Mouse (Mus musculus): ENCODE measurements around the gene Rasl10a. TPM values are rescaled to one million over a fixed set of nuclear protein-coding genes. Genes with fewer than 3 reads are reported as not detected.

Gene Rasl10a
- polyA plus RNA-seq, 1 experiment = 6.9 TPM

GRCm38 (mm10) chr11:5059230-5059629 lies 1.3 kb downstream of the Rasl10a start:
- H3K4me3 ChIP-seq (replicated peaks; ENCODE audit: extremely low read depth, low read depth, low read length) = no peak overlapping the region
- peaks cover 28% of the 10 kb centered on the region for H3K4me1 ChIP-seq (ENCODE audit: control insufficient read depth, insufficient read depth, low read length)
- TF ChIP-seq CTCF (IDR thresholded peaks at IDR 0.05; ENCODE audit: insufficient read depth, low read length) (no peak), POLR2A (IDR thresholded peaks at IDR 0.05; ENCODE audit: borderline replicate concordance, extremely low read depth, low read depth, low read length) (no peak)
- DNase-seq = no peak
- 30% methylated on average over 14 of the region's 14 CpGs for WGBS

GRCm38 (mm10) chr11:5059704-5060156 lies 1.8 kb downstream of the Rasl10a start:
- H3K4me3 ChIP-seq (replicated peaks; ENCODE audit: extremely low read depth, low read depth, low read length) = no peak overlapping the region
- TF ChIP-seq CTCF (IDR thresholded peaks at IDR 0.05; ENCODE audit: insufficient read depth, low read length) (peak; percentile 73), POLR2A (IDR thresholded peaks at IDR 0.05; ENCODE audit: borderline replicate concordance, extremely low read depth, low read depth, low read length) (no peak)
- WGBS = 16% methylated on average over 27 of the region's 27 CpGs
- H3K4me1 ChIP-seq (ENCODE audit: control insufficient read depth, insufficient read depth, low read length) = peaks cover 31% of the 10 kb centered on the region
- peak; percentile 49 for DNase-seq

GRCm38 (mm10) chr11:5060756-5061412 lies 3.0 kb downstream of the Rasl10a start:
- DNase-seq = no peak
- TF ChIP-seq CTCF (IDR thresholded peaks at IDR 0.05; ENCODE audit: insufficient read depth, low read length) = no peak
- TF ChIP-seq POLR2A (IDR thresholded peaks at IDR 0.05; ENCODE audit: borderline replicate concordance, extremely low read depth, low read depth, low read length) = no peak
- 79% methylated on average over 28 of the region's 28 CpGs for WGBS
- H3K4me3 ChIP-seq (replicated peaks; ENCODE audit: extremely low read depth, low read depth, low read length) = no peak overlapping the region
- H3K4me1 ChIP-seq (ENCODE audit: control insufficient read depth, insufficient read depth, low read length) = peaks cover 31% of the 10 kb centered on the region

- TF ChIP-seq POLR2A (IDR thresholded peaks at IDR 0.05; ENCODE audit: borderline replicate concordance, extremely low read depth, low read depth, low read length) (no peak; the same call in 1 of the 2 replicates), CTCF (IDR thresholded peaks at IDR 0.05; ENCODE audit: insufficient read depth, low read length) (no peak)
- DNase-seq = peak; percentile 98
- peaks cover 31% of the 10 kb centered on the region for H3K4me1 ChIP-seq (ENCODE audit: control insufficient read depth, insufficient read depth, low read length)
- H3K4me3 ChIP-seq (replicated peaks; ENCODE audit: extremely low read depth, low read depth, low read length) = peak overlapping the region; percentile 28
- WGBS = 5% methylated on average over 62 of the region's 62 CpGs
Measured at GRCm38 (mm10) chr11:5061413-5062139, 3.6 kb downstream of the Rasl10a start.

GRCm38 (mm10) chr11:5062326-5062725 lies 4.4 kb downstream of the Rasl10a start:
- no peak overlapping the region for H3K4me3 ChIP-seq (replicated peaks; ENCODE audit: extremely low read depth, low read depth, low read length)
- DNase-seq = no peak

GRCm38 (mm10) chr11:5062860-5063505 lies 5.1 kb downstream of the Rasl10a start:
- peaks cover 31% of the 10 kb centered on the region for H3K4me1 ChIP-seq (ENCODE audit: control insufficient read depth, insufficient read depth, low read length)
- no peak for TF ChIP-seq CTCF (IDR thresholded peaks at IDR 0.05; ENCODE audit: insufficient read depth, low read length)
- no peak for TF ChIP-seq POLR2A (IDR thresholded peaks at IDR 0.05; ENCODE audit: borderline replicate concordance, extremely low read depth, low read depth, low read length)
- DNase-seq = no peak
- no peak overlapping the region for H3K4me3 ChIP-seq (replicated peaks; ENCODE audit: extremely low read depth, low read depth, low read length)
- WGBS = 73% methylated on average over 13 of the region's 13 CpGs

More at GRCm38 (mm10) chr11:5062326-5062725, 4.4 kb downstream of the Rasl10a start:
- TF ChIP-seq POLR2A (IDR thresholded peaks at IDR 0.05; ENCODE audit: borderline replicate concordance, extremely low read depth, low read depth, low read length) (no peak), CTCF (IDR thresholded peaks at IDR 0.05; ENCODE audit: insufficient read depth, low read length) (no peak)
- peaks cover 31% of the 10 kb centered on the region for H3K4me1 ChIP-seq (ENCODE audit: control insufficient read depth, insufficient read depth, low read length)
- 40% methylated on average over 13 of the region's 13 CpGs for WGBS

- peak; percentile 45 for DNase-seq
- 66% methylated on average over 30 of the region's 31 CpGs for WGBS
Measured at GRCm38 (mm10) chr11:5063561-5064281, 5.8 kb downstream of the Rasl10a start.

GRCm38 (mm10) chr11:5064282-5065055 lies 6.5 kb downstream of the Rasl10a start:
- no peak for DNase-seq
- 17% methylated on average over 38 of the region's 38 CpGs for WGBS
- no peak for TF ChIP-seq CTCF (IDR thresholded peaks at IDR 0.05; ENCODE audit: insufficient read depth, low read length)
- no peak for TF ChIP-seq POLR2A (IDR thresholded peaks at IDR 0.05; ENCODE audit: borderline replicate concordance, extremely low read depth, low read depth, low read length)
- peak overlapping the region; percentile 83 for H3K4me3 ChIP-seq (replicated peaks; ENCODE audit: extremely low read depth, low read depth, low read length)
- H3K4me1 ChIP-seq (ENCODE audit: control insufficient read depth, insufficient read depth, low read length) = peaks cover 23% of the 10 kb centered on the region

More at GRCm38 (mm10) chr11:5063561-5064281, 5.8 kb downstream of the Rasl10a start:
- Histone ChIP-seq H3K4me3 (replicated peaks; ENCODE audit: extremely low read depth, low read depth, low read length) (peak overlapping the region; percentile 83), H3K4me1 (ENCODE audit: control insufficient read depth, insufficient read depth, low read length) (peaks cover 29% of the 10 kb centered on the region)
- TF ChIP-seq CTCF (IDR thresholded peaks at IDR 0.05; ENCODE audit: insufficient read depth, low read length) (no peak), POLR2A (IDR thresholded peaks at IDR 0.05; ENCODE audit: borderline replicate concordance, extremely low read depth, low read depth, low read length) (no peak)

Data from lung, adult 2 months (tissue).